Mouse (Mus musculus) stomach, postnatal 0 days (tissue): ENCODE data around the gene Nol4l. TPM values are rescaled to one million over a fixed set of nuclear protein-coding genes. Genes with fewer than 3 reads are reported as not detected.
A peak's percentile ranks its signal among the peaks of the same experiment; 100 is the strongest.

Source experiments
- ATAC-seq: fragments of 200-750 bp; cut with Nextera tagmentation; 2 replicates; pipeline ENCODE4 v1.8.0; 2017; ENCODE audit not compliant: low FRiP score, low TSS enrichment
- DNase-seq: peaks from one replicate; pipeline ENCODE4 v3.0.0-alpha.2; 2016; ENCODE audit warnings: low spot score
- H3K27ac ChIP-seq: fragments of 300-500 bp; sonication (generic); replicated peaks from 2 replicates; pipeline ENCODE4 v1.5.1; 2014; ENCODE audit warnings: mild to moderate bottlenecking, control low read depth
- H3K27me3 ChIP-seq: fragments of 300-500 bp; sonication (generic); 2 replicates; pipeline ENCODE4 v1.6.1; 2014; ENCODE audit warnings: low read length; ENCODE audit not compliant: control insufficient read depth, insufficient read depth
- H3K36me3 ChIP-seq: fragments of 300-500 bp; sonication (generic); 2 replicates; pipeline ENCODE4 v1.6.1; 2014; ENCODE audit warnings: low read length, mixed read lengths; ENCODE audit not compliant: control insufficient read depth, insufficient read depth
- H3K4me1 ChIP-seq: fragments of 300-500 bp; sonication (generic); replicated peaks from 2 replicates; pipeline ENCODE4 v1.6.1; 2014; ENCODE audit warnings: antibody characterized with exemption; ENCODE audit not compliant: control insufficient read depth, insufficient read depth
- H3K4me2 ChIP-seq: fragments of 300-500 bp; sonication (generic); replicated peaks from 2 replicates; pipeline ENCODE4 v1.6.1; 2014; ENCODE audit warnings: low read depth, mild to moderate bottlenecking, control low read depth, moderate library complexity
- H3K4me3 ChIP-seq: fragments of 300-500 bp; sonication (generic); 2 replicates; pipeline ENCODE4 v1.5.1; 2014; ENCODE audit warnings: low read depth, low read length, control low read depth
- H3K9ac ChIP-seq: fragments of 300-500 bp; sonication (generic); 2 replicates; pipeline ENCODE4 v1.6.1; 2014; ENCODE audit warnings: mild to moderate bottlenecking, low read length, control low read depth, mixed read lengths
- H3K9me3 ChIP-seq: fragments of 300-500 bp; sonication (generic); 2 replicates; pipeline ENCODE4 v1.6.1; 2016; ENCODE audit warnings: low read length; ENCODE audit not compliant: control insufficient read depth
- CTCF ChIP-seq: IDR thresholded peaks from 2 replicates; pipeline ENCODE4 v1.5.1; 2016; ENCODE audit warnings: antibody characterized with exemption, low read depth, mild to moderate bottlenecking, moderate library complexity
- EP300 ChIP-seq: optimal IDR thresholded peaks from 2 replicates; pipeline ENCODE3; 2016; ENCODE audit warnings: antibody characterized with exemption
- WGBS: fragments of 180-500 bp; shearing (Covaris S2); extraction: QIAGEN DNeasy Blood & Tissue Kit; methylation state at CpG from one replicate; pipeline ENCODE4 v1.1.7; 2014; 5-methylcytosine and 5-hydroxymethylcytosine counted together
- polyA plus RNA-seq: library from polyadenylated mRNA; unstranded; fragments of >200 nt; fragmentation: Nextera tagmentation; extraction: Ambion mirVana; gene quantifications from 2 replicates; pipeline ENCODE4 v1.2.1, GENCODE M21; 2015

Nol4l gene
- polyA plus RNA-seq, 1 experiment from 2014 or later: 4.4 TPM

DNA sequence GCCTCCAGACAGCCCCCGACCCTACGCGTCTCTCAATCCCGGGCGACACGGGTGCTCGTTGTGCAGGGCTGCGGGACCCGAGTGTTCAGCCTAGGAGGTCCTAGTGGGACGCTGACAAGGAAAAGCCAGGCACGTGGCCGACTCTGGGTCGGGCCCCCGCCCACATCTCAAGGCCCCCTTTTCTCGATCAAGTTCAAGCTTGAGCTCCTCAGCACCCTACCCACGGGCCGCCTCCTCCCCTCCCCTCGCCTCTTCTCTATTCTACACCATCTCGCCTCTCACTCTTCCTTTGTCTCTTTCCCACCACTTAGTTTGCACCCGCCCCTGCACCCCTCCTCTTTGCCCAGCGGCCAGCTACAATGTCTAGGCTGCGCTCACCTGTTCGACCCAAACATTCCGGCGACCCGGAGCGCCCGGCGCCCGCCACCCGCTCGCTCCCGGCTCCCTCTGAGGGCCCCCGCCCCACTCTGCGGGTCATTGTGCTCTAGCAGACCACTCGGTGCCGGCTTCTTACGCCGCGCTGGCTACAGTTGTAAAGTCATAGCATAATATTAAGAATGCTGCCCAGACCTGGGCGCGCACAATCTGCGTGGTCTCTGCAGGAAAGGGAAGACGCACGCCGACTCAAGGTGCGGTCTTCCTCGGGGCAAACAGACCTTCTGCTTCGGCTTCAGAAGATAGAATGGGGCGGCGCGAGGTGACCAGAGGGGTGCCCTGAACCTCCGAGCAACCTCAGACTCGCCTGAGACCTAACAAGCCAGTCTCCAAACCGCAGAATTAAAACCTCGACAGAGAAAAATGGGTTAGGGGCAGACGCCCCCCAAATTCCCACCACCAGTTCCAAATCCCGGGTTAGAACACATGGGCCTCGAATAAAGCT lies 84.4 kb downstream of the Nol4l start:
- peak overlapping the region; percentile 56 for H3K9ac ChIP-seq
- H3K4me1 ChIP-seq: peaks cover 7% of the 10 kb centered on the region; the same call in 1 of the 2 replicates
- H3K36me3 ChIP-seq: no peaks in the 10 kb centered on the region
- no peaks in the 10 kb centered on the region for H3K27me3 ChIP-seq
- peak overlapping the region; percentile 99 for H3K4me2 ChIP-seq
- H3K4me3 ChIP-seq: peak overlapping the region; percentile 87
- no peak; the same call in 1 of the 2 replicates for ATAC-seq
- H3K27ac ChIP-seq: peak overlapping the region; percentile 91
- under 1% methylated on average over 59 of the region's 59 CpGs for WGBS
- TF ChIP-seq CTCF (no peak), EP300 (no peak)
- DNase-seq: peak; percentile 45
- H3K9me3 ChIP-seq: no peaks in the 10 kb centered on the region

DNA sequence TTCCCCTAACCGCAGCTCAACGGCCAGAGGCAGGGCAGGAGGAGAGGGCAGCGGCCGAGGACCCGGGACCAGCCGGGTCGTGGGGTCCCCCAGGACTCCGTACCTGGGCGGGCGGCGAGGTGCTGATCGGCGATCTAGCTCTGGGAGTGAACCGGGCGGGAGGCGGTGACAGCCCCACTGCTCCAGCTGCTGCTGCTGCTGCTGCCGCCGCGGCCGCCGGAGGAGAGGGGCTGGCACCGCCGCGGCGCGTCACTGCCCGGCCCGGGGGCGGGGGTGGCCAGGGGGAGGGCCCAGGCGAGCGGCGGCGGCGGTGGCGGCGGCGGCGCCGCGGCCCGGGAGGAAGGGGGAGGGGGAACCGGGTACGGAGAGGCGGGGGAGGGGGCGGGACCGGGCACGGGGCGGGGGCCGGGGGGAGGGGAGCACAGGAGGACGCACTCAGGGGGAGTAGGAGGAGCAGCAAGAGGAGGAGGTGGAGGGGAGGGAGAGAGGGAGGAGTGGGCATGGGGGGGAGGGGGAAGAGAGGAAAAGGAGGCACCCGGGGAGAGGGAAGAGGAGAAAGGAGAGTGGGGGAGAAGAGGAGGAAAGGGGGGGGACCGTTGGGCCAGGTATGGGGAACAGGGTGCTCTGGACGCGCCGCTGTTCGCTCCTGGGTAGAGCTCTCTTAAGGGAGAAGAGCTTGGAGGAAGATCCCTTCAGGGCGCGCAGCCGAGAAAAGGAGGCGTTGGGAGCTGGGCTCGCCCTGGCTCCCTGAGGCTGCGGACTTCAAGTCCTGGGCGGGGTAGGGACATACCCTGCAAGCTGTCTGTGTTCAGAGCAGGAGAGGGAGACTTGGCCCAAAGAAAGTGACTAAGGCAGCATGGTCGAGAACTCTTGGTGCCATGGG lies 85.3 kb downstream of the Nol4l start:
- H3K27ac ChIP-seq: peak overlapping the region; percentile 91
- peak overlapping the region; percentile 99 for H3K4me2 ChIP-seq
- no peaks in the 10 kb centered on the region for H3K36me3 ChIP-seq
- TF ChIP-seq EP300 (no peak), CTCF (no peak)
- no peaks in the 10 kb centered on the region for H3K27me3 ChIP-seq
- H3K4me1 ChIP-seq: peaks cover 7% of the 10 kb centered on the region; the same call in 1 of the 2 replicates
- DNase-seq: peak; percentile 82
- 2% methylated on average over 38 of the region's 64 CpGs for WGBS
- no peaks in the 10 kb centered on the region for H3K9me3 ChIP-seq
- peak overlapping the region; percentile 81 for H3K9ac ChIP-seq
- H3K4me3 ChIP-seq: peak overlapping the region; percentile 87
- peak; percentile 78 for ATAC-seq

DNA sequence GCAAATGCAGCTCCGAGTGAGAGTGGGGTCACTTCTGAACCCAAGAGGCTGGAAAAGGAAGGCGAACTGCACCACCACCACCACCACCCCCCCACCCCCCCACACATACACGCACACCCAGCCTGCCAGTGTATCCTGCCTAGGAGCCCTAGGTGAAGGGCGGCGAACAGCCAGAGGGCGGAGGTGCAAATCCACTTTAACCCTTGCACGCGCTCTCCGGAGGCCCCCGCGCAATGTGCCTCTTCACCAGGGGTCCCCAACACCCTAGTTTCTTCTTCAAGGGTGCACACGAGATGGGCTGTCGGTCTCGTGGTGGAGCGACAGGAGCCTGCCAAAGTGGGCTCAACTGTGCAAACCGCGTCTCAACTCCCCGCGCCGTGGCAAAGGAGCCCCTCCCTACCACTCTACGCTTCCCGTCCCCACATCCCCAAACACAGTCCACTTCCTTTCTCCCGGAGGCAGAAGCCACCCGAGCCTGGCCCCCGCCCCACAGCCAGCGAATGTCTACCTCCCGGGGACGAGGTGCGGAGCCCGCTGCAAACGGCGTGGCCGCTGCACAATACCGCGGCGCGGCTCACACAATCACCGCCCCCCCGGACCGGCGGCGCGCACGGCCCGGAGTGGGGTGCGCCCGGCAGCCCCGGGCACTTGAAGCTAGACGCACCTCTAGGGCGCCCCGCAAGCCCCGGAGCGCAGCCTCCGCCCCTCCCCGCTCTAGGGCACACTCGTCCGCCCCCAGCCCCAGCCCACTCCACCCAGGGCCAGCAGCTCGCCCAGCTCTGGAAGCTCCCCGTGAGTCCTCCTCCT lies 86.1 kb downstream of the Nol4l start:
- Histone ChIP-seq H3K27me3 (no peaks in the 10 kb centered on the region), H3K9me3 (no peaks in the 10 kb centered on the region), H3K4me1 (peaks cover 7% of the 10 kb centered on the region; the same call in 1 of the 2 replicates), H3K9ac (peak overlapping the region; percentile 81), H3K4me2 (peak overlapping the region; percentile 99), H3K36me3 (no peaks in the 10 kb centered on the region), H3K4me3 (peak overlapping the region; percentile 87), H3K27ac (peak overlapping the region; percentile 91)
- no peak; the same call in 1 of the 2 replicates for TF ChIP-seq CTCF
- TF ChIP-seq EP300: no peak
- ATAC-seq (peak; percentile 50), DNase-seq (peak; percentile 62)
- whole genome bisulfite sequencing: under 1% methylated on average over 48 of the region's 59 CpGs

DNA sequence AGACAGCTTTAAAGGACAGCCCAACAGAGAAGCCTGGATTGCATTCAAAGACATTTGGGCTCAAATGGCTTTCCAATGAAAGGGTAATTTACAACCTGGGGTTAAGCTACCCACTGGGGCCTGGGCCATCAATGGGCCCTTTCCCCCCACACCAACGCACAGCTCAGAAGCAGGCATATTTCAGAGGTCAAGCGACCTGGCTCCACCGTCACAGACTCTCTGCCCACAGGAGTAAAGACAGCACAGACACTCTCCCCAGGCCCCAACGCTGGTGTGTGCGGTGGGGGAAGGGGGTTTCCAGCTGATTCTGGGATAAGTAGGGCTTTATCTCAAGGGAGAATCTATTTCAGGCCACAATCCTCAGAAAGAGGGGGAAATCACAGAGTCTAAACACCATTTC lies 87.1 kb downstream of the Nol4l start:
- Histone ChIP-seq H3K27me3 (no peaks in the 10 kb centered on the region), H3K9me3 (no peaks in the 10 kb centered on the region), H3K4me1 (peaks cover 7% of the 10 kb centered on the region; the same call in 1 of the 2 replicates), H3K36me3 (no peaks in the 10 kb centered on the region), H3K27ac (0 out of 2 replicates have a peak overlapping the region, but pooled peaks have one; percentile 24), H3K4me3 (peak overlapping the region; percentile 87), H3K4me2 (peak overlapping the region; percentile 99), H3K9ac (no peak overlapping the region)
- no peak for TF ChIP-seq EP300
- TF ChIP-seq CTCF: no peak
- no peak for ATAC-seq
- WGBS: 41% methylated on average over 5 of the region's 5 CpGs
- DNase-seq: no peak

DNA sequence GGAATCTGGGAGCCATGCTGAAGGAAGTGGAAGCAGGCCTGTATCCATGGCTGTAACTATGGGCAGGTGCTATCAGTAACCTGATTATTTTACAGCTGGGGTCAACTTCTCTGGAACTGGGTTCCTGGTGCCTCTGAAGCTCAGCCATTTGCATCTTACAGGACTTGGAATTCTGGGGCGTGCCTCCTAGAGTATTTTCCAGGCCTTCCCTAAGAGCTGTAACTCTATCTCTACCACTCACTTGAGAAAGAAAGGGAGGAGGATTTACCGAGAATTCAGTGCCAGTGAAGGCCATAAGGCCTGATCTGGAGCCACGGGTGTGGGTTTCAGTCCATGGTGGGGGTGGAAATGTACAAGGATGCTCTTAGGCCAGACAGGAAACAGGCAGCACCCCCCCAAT lies 88.5 kb downstream of the Nol4l start:
- peaks cover 21% of the 10 kb centered on the region for H3K4me1 ChIP-seq
- H3K9ac ChIP-seq: no peak overlapping the region
- 23% methylated on average over 3 of the region's 3 CpGs for WGBS
- peak; percentile 34 for DNase-seq
- TF ChIP-seq CTCF: no peak
- no peak overlapping the region for H3K4me3 ChIP-seq
- H3K36me3 ChIP-seq: no peaks in the 10 kb centered on the region
- 0 out of 2 replicates have a peak overlapping the region, but pooled peaks have one; percentile 40 for H3K27ac ChIP-seq
- no peaks in the 10 kb centered on the region for H3K9me3 ChIP-seq
- no peak overlapping the region for H3K4me2 ChIP-seq
- ATAC-seq: no peak
- no peaks in the 10 kb centered on the region for H3K27me3 ChIP-seq
